Mouse (Mus musculus) c-Kit-negative CD71-positive TER-119-positive erythroid progenitor cells, embryonic 14.5 days (primary cell): ENCODE measurements around the gene Gm42878.

Source experiments
- DNase-seq: peaks from one replicate; pipeline ENCODE4 v3.0.0-alpha.2; 2013; ENCODE audit warnings: low read depth, low spot score

Gm42878 gene

GRCm38 (mm10) chr5:121493305-121493704, 52.0 kb downstream of the Gm42878 start:
- DNase-seq, result no peak

GRCm38 (mm10) chr5:121484801-121485200, 60.5 kb downstream of the Gm42878 start:
- DNase-seq, result no peak

GRCm38 (mm10) chr5:121477680-121478079, 67.6 kb downstream of the Gm42878 start:
- peak; percentile 68 for DNase-seq

- no peak for DNase-seq
Observed at GRCm38 (mm10) chr5:121476040-121476439, 69.2 kb downstream of the Gm42878 start.

- DNase-seq, result no peak
Observed at GRCm38 (mm10) chr5:121474610-121475009, 70.7 kb downstream of the Gm42878 start.

GRCm38 (mm10) chr5:121472411-121472810, 72.9 kb downstream of the Gm42878 start:
- DNase-seq, result no peak

GRCm38 (mm10) chr5:121469566-121469965, 75.7 kb downstream of the Gm42878 start:
- DNase-seq, result no peak
